In genomic region chr2:10347193-10347592, GRCm38 (mm10) we compare ENCODE assay signal across 28 mouse cellular contexts. TPM values are rescaled to one million over a fixed set of nuclear protein-coding genes. Genes with fewer than 3 reads are reported as not detected.
"Had no signal": no experiment of that assay in that cellular context is flagged by ENCODE, and none has a peak within 500 bp of the region (broad histone marks: within the 10 kb centered on the region; RNA-seq: fewer than 3 reads in every experiment).

No protein-coding gene starts in this region.

- H3K4me2 ChIP-seq: embryonic facial prominence, embryonic 12.5 days; embryonic facial prominence, embryonic 13.5 days; embryonic facial prominence, embryonic 15.5 days; forebrain, embryonic 12.5 days; forebrain, embryonic 13.5 days; forebrain, embryonic 15.5 days had no signal

- H3K27ac ChIP-seq: embryonic facial prominence, embryonic 10.5 days; embryonic facial prominence, embryonic 12.5 days; embryonic facial prominence, embryonic 13.5 days; embryonic facial prominence, embryonic 15.5 days; forebrain, embryonic 10.5 days; forebrain, embryonic 12.5 days; forebrain, embryonic 13.5 days; forebrain, embryonic 15.5 days; gastrocnemius, adult 2 months; heart, adult 2 months had no signal

- ATAC-seq: forebrain, embryonic 13.5 days; forebrain, embryonic 14.5 days; forebrain, embryonic 15.5 days; forebrain, embryonic 16.5 days; forebrain, postnatal 0 days had no signal

- H3K4me3 ChIP-seq: embryonic facial prominence, embryonic 10.5 days; embryonic facial prominence, embryonic 12.5 days; embryonic facial prominence, embryonic 13.5 days; embryonic facial prominence, embryonic 15.5 days; erythroblast, embryonic 14.5 days; forebrain, embryonic 10.5 days; forebrain, embryonic 12.5 days; forebrain, embryonic 13.5 days; forebrain, embryonic 15.5 days; gastrocnemius, adult 2 months; heart, adult 2 months had no signal

- H3K9me3 ChIP-seq: embryonic facial prominence, embryonic 10.5 days; embryonic facial prominence, embryonic 12.5 days; embryonic facial prominence, embryonic 13.5 days; embryonic facial prominence, embryonic 15.5 days; forebrain, embryonic 10.5 days; forebrain, embryonic 12.5 days; forebrain, embryonic 13.5 days; forebrain, embryonic 15.5 days had no signal

- DNase-seq: cerebellum, adult 8-10 months; cerebellum, adult 9-10 months; cerebellum, adult 9-11 months; cerebellum, postnatal 10 days; cerebellum, postnatal 14 days; cerebellum, postnatal 25 days; cerebellum, postnatal 36 days; embryo, embryonic 11 days; forebrain, postnatal 0 days; gastrocnemius, adult 2 months; gastrocnemius, postnatal 10 days; gastrocnemius, postnatal 14 days; gastrocnemius, postnatal 25 days; gastrocnemius, postnatal 36 days; heart, adult 11 months; heart, adult 18-20 months; heart, adult 2 months had no signal

- H3K27me3 ChIP-seq: embryonic facial prominence, embryonic 12.5 days; embryonic facial prominence, embryonic 13.5 days; embryonic facial prominence, embryonic 15.5 days; forebrain, embryonic 12.5 days; forebrain, embryonic 13.5 days; forebrain, embryonic 15.5 days had no signal

- H3K36me3 ChIP-seq: embryonic facial prominence, embryonic 10.5 days; embryonic facial prominence, embryonic 12.5 days; embryonic facial prominence, embryonic 13.5 days; embryonic facial prominence, embryonic 15.5 days; forebrain, embryonic 10.5 days; forebrain, embryonic 12.5 days; forebrain, embryonic 15.5 days had no signal

- H3K4me1 ChIP-seq: embryonic facial prominence, embryonic 12.5 days; embryonic facial prominence, embryonic 13.5 days; embryonic facial prominence, embryonic 15.5 days; forebrain, embryonic 10.5 days; forebrain, embryonic 13.5 days; forebrain, embryonic 15.5 days had no signal

- H3K9ac ChIP-seq: embryonic facial prominence, embryonic 12.5 days; embryonic facial prominence, embryonic 13.5 days; embryonic facial prominence, embryonic 15.5 days; forebrain, embryonic 12.5 days; forebrain, embryonic 13.5 days; forebrain, embryonic 15.5 days; forebrain, postnatal 0 days had no signal

RNA-seq across cellular contexts. Expression of gene Sfmbt2, which starts 23.1 kb away (rescaled TPM):
- polyA plus RNA-seq: erythroblast, embryonic 14.5 days had no signal
